Mouse (Mus musculus) heart, postnatal 0 days (tissue): ENCODE data around the gene Snx29.

Source experiments
- CTCF ChIP-seq: IDR thresholded peaks from 2 replicates; pipeline ENCODE4 v1.5.1; 2016; ENCODE audit warnings: antibody characterized with exemption, control low read depth, low read depth
- EP300 ChIP-seq: IDR thresholded peaks from 2 replicates; pipeline ENCODE4 v1.6.1; 2016; ENCODE audit warnings: antibody characterized with exemption, low read depth

GRCm38 (mm10) chr16:11450626-11451025 lies 127.9 kb downstream of the Snx29 start:
- TF ChIP-seq CTCF, result no peak
- TF ChIP-seq EP300, result no peak
